Mouse (Mus musculus): Measurements from ENCODE around the gene Sez6l.

DNA sequence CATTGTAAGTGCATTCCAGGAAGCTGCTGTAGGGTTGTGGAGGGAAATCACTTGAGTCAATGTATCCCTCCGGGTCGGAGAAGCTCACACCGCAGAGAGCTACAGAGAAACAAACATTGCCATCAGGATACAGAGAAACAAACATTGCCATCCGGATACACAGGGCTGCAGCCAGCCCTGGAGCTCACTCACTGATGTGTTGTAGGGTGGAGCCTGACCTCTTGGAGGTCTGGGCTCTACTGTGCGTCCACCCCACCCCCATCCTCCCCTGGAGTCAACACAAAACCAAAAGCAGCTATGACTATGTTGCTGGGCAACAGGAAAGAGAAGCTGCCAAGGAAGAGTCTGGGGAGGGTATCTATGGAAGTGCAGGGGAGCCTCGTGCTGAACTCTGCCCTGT is 103.5 kb downstream of the Sez6l start:
- TF ChIP-seq CTCF (conservative IDR thresholded peaks at IDR 0.05; ENCODE audit: insufficient read depth, insufficient read length, low read depth, low read length) (no peak), POLR2A (IDR thresholded peaks at IDR 0.05; ENCODE audit: low read depth, low read length) (no peak)

Measured in kidney, adult 2 months (tissue).